Mouse (Mus musculus): ENCODE results near the gene Pigz. TPM values are rescaled to one million over a fixed set of nuclear protein-coding genes. Genes with fewer than 3 reads are reported as not detected.

The Pigz gene
- polyA plus RNA-seq, 1 experiment from 2014 or later = 1.4 TPM

DNA sequence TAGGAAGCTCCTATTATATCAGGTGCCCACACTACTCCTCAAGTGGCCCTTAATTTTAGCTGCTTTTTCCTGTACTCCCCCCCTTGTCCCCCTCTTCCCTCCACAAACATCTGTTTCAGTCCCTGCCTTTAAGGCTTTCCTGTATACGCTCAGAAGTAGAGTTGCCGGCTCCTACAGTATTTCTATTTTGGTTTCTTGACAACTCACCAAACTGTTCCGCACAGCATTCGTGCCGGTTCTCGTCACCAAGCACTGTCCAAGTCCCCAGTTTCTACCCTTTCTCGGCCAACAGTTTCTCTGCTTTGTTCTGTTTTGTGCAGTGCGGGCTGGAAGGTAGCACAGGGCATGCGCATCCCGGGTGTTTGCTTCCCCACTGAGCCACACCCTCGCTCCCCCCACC, 24.7 kb upstream of the Pigz start:
- Histone ChIP-seq H3K4me3 (no peak overlapping the region), H3K36me3 (replicated peaks) (no peaks in the 10 kb centered on the region)
- 70% methylated on average over 11 of the region's 11 CpGs for WGBS

DNA sequence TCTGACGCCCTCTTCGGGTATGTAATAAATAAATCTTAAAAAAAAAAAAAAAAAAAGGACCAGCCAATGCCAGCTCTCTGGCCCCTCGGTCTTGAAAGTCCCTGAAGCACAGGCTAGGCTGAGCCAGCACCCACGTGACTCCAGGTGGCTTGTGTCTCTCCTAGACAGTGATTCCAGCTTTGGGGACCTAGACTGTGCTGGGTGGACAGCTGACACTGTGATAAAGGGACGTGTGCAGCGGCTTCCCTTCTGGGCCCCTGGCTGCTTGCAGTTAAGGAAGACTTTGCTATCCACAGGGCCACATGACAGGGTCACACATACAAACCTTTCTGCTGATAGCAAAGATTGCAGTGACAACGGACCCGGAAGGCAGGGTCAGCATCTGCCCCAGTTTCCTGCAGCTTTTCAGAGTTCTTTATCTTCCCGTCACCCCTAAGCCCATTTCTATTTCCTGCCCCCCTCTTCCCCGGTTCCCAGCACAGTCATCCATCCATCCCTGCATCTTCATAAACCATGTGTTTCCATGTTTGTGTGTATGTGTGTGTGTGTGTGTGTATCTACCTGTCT, 23.3 kb upstream of the Pigz start:
- peaks cover 18% of the 10 kb centered on the region for H3K27me3 ChIP-seq (ENCODE audit: poor library complexity, severe bottlenecking)
- H3K4me1 ChIP-seq = peaks cover 15% of the 10 kb centered on the region
- H3K4me3 ChIP-seq = no peak overlapping the region
- no peak overlapping the region for H3K27ac ChIP-seq
- WGBS = 79% methylated on average over 10 of the region's 10 CpGs
- no peak for DNase-seq (ENCODE audit: extremely low spot score, low spot score)
- H3K36me3 ChIP-seq (replicated peaks) = no peaks in the 10 kb centered on the region
- no peaks in the 10 kb centered on the region for H3K9me3 ChIP-seq

More for the DNA sequence above, 24.7 kb upstream of the Pigz start:
- DNase-seq (ENCODE audit: extremely low spot score, low spot score) = no peak
- Histone ChIP-seq H3K4me1 (peaks cover 15% of the 10 kb centered on the region), H3K27ac (no peak overlapping the region), H3K27me3 (ENCODE audit: poor library complexity, severe bottlenecking) (peaks cover 20% of the 10 kb centered on the region), H3K9me3 (no peaks in the 10 kb centered on the region)

DNA sequence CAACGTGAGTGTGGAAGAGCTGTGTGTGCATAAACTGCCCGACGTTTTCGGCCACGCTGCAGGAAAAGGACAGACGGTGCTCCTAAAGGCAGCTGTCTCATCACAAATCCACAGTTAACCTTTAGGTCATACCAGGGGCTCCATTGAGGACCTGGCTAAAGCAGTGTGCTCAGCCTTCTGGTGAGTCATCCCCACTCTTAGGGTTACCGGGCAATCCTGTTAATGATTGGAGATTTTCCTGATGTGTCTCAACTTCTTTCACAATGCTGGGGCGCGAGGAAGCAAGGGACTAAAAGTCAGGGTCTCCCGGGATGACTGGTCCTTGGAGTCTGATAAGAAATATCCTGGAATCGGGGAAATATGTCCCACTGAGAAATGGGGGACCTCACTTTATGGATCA, 15.9 kb upstream of the Pigz start:
- Histone ChIP-seq H3K27ac (no peak overlapping the region), H3K9me3 (no peaks in the 10 kb centered on the region), H3K27me3 (ENCODE audit: poor library complexity, severe bottlenecking) (0 out of 2 replicates have a peak, but pooled peaks cover 3% of the 10 kb centered on the region), H3K36me3 (replicated peaks) (no peaks in the 10 kb centered on the region), H3K4me1 (peaks cover 4% of the 10 kb centered on the region), H3K4me3 (no peak overlapping the region)
- DNase-seq (ENCODE audit: extremely low spot score, low spot score) = no peak
- WGBS = 87% methylated on average over 11 of the region's 11 CpGs

DNA sequence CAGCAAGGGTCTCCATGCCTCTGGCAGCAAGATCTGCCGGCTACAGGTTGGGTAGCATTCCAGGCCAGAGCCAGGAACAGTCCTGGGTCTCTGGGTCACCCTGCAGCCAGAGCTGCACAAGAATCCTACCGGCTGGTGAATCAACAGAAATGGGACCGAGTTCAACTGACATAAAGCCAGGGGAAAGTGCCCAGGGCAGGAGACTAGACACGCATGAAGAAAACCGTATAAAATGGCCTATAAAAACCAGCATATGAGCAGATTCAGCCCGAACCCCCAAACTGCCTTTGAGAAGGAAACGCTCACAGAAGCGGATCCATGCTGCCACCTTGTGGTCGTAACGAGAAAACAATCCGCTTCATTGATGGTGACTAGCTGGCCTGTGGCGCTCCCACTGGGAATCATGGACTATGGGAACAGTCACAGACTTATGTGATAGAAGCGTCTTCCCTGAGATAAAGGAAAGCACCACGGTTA, 15.4 kb upstream of the Pigz start:
- peak overlapping the region; percentile 24 for H3K4me3 ChIP-seq
- peak; percentile 80 for DNase-seq (ENCODE audit: extremely low spot score, low spot score)
- 0 out of 2 replicates have a peak overlapping the region, but pooled peaks have one; percentile 52 for H3K27ac ChIP-seq
- no peaks in the 10 kb centered on the region for H3K36me3 ChIP-seq (replicated peaks)
- H3K27me3 ChIP-seq (ENCODE audit: poor library complexity, severe bottlenecking) = 0 out of 2 replicates have a peak, but pooled peaks cover 3% of the 10 kb centered on the region
- H3K9me3 ChIP-seq = no peaks in the 10 kb centered on the region
- peaks cover 4% of the 10 kb centered on the region for H3K4me1 ChIP-seq
- WGBS = 6% methylated on average over 14 of the region's 14 CpGs

DNA sequence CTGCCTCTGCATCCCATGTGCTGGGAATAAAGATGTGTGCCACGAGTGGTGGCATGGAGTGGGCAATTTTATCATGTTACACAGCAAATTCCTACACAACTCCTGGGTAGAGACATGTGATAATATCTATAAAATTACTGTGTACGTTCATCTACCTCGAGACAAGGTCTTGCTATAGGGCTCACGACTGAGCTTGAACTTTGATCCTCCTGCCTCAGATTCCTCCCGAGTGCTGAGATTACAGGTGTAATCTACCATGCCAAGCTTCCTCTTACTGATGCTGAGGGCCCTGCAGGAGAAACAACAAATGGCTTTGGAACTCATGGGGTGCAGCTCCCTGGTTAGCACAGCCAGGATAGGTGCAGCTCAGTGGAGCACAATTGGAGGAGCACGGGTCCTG, 9.3 kb upstream of the Pigz start:
- 88% methylated on average over 6 of the region's 6 CpGs for WGBS

DNA sequence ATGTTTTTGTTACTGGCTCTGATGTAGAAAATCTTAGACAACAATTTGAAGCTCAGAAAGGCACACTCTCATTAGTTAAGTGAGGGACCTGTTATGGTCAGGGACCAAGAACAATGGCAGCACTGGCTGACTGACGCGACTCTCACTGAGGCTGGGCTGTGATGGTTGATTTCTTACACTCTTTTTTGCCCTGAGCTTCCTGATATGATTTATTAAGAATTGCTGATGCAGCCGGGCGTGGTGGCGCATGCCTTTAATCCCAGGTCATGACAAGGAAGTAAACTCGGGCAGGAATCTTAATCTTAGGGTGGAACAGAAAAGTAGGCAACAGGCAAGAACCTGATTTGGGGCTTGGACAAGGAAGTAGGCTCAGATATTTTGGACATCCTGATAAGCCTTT, 7.6 kb upstream of the Pigz start:
- DNase-seq (ENCODE audit: extremely low spot score, low spot score) = no peak
- Histone ChIP-seq H3K4me3 (no peak overlapping the region), H3K27me3 (ENCODE audit: poor library complexity, severe bottlenecking) (peaks cover 15% of the 10 kb centered on the region), H3K27ac (no peak overlapping the region), H3K4me1 (peaks cover 9% of the 10 kb centered on the region), H3K9me3 (no peaks in the 10 kb centered on the region), H3K36me3 (replicated peaks) (no peaks in the 10 kb centered on the region)
- WGBS = 82% methylated on average over 6 of the region's 6 CpGs

More for the DNA sequence above, 9.3 kb upstream of the Pigz start:
- H3K9me3 ChIP-seq = no peaks in the 10 kb centered on the region
- no peak for DNase-seq (ENCODE audit: extremely low spot score, low spot score)
- H3K4me3 ChIP-seq = no peak overlapping the region
- no peak overlapping the region for H3K27ac ChIP-seq
- H3K4me1 ChIP-seq = peaks cover 8% of the 10 kb centered on the region; the same call in 1 of the 2 replicates
- no peaks in the 10 kb centered on the region for H3K36me3 ChIP-seq (replicated peaks)
- no peaks in the 10 kb centered on the region for H3K27me3 ChIP-seq (ENCODE audit: poor library complexity, severe bottlenecking)

DNA sequence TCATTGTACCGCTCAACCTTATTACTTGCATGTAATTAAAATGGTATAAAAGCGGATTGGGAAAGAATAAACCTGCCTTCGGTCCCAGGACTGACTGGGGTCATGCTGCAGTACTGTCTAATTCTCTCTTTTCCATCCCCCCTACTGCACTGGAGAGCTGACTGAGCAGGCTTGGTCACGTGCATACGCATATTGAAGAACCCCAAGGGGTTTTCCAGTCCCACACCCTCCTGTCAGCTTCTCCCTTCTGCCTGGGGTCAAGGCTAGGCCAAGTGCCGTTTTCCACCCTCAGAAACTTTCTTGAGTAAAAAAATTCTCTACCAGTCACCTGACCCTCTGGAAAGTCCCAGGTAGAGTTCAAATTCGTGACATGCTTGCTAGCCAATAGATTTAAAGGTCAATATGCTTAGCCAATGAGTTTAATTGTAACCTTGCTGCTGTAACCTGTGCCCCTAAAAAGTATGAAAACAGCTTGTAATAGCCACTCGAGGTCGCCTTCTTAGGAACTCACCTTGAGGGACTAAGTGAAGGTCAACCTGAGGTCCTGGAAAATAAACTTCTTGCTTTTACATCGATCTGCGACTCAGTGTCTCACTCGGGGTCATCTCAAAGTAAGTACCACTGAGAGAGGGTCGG, 7.0 kb upstream of the Pigz start:
- Histone ChIP-seq H3K9me3 (no peaks in the 10 kb centered on the region), H3K4me1 (peaks cover 15% of the 10 kb centered on the region), H3K36me3 (replicated peaks) (no peaks in the 10 kb centered on the region), H3K27me3 (ENCODE audit: poor library complexity, severe bottlenecking) (peaks cover 21% of the 10 kb centered on the region), H3K27ac (no peak overlapping the region), H3K4me3 (no peak overlapping the region)
- no peak for DNase-seq (ENCODE audit: extremely low spot score, low spot score)
- WGBS = 86% methylated on average over 13 of the region's 13 CpGs

DNA sequence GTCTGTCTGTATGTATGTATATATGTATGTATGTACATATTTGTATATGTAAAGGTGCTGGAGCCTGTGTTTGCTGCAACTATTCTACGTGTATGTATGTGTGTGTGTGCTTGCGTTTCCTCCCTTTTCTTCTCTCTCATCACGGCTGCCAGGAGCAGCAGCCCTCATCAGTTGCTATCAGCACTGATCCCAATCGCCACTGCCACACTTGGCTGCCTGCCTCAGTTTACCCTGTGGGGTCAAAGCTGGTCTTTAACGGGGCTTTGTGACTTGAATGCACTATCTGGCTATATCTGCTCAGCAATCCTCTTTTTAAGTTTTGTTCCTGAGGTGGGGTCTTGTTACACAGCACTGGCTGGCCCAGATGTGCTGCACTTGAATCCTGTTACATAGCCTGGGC, 6.2 kb upstream of the Pigz start:
- H3K27ac ChIP-seq = no peak overlapping the region
- peaks cover 22% of the 10 kb centered on the region for H3K4me1 ChIP-seq
- DNase-seq (ENCODE audit: extremely low spot score, low spot score) = no peak
- no peaks in the 10 kb centered on the region for H3K36me3 ChIP-seq (replicated peaks)
- H3K9me3 ChIP-seq = no peaks in the 10 kb centered on the region
- WGBS = 84% methylated on average over 5 of the region's 5 CpGs
- H3K4me3 ChIP-seq = no peak overlapping the region
- H3K27me3 ChIP-seq (ENCODE audit: poor library complexity, severe bottlenecking) = peaks cover 28% of the 10 kb centered on the region

DNA sequence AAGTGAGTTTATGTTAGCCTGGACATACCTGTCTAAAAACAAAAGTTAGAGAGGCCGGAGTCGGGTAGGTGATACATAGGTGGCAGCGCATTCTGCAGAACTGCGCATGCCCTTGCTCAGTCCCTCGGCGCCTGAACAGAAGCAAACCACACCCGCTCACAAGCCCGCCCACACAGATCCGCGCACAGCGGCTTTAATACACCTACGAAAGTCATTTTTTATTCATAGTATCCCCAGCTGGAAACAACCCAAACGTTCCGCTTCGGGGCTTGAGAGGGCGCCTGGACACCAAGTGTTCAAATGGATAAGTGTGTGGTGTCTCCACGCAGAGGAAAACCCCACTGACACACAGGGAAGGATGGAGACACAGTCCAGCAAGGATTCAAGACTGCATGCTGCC, 2.3 kb upstream of the Pigz start:
- no peak overlapping the region for H3K4me3 ChIP-seq
- peaks cover 66% of the 10 kb centered on the region for H3K27me3 ChIP-seq (ENCODE audit: poor library complexity, severe bottlenecking)
- no peaks in the 10 kb centered on the region for H3K9me3 ChIP-seq
- peaks cover 56% of the 10 kb centered on the region for H3K4me1 ChIP-seq
- H3K27ac ChIP-seq = no peak overlapping the region
- no peak for DNase-seq (ENCODE audit: extremely low spot score, low spot score)
- 54% methylated on average over 17 of the region's 17 CpGs for WGBS
- H3K36me3 ChIP-seq (replicated peaks) = no peaks in the 10 kb centered on the region

DNA sequence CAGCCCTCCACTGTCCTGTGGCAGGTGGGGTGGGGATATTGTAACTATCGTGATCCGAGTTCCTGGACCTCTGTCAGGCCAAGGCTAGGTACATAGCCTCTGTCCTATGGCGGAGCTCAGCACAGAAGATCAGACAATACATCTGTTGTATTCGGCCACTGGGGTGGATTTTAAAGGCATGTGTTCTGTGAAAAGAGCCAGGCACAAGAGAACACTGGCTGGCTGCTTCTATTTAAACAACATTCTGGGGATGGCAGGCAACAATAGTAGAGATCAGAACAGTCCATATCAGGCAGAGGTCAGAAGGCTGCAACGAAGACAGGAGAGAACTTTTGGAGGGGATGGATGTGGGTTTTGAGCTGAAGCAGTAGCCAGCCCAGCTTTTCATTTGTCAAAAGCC, 1.4 kb upstream of the Pigz start:
- Histone ChIP-seq H3K4me3 (no peak overlapping the region), H3K4me1 (peaks cover 56% of the 10 kb centered on the region), H3K36me3 (replicated peaks) (no peaks in the 10 kb centered on the region), H3K27ac (peak overlapping the region; percentile 27; the same call in 1 of the 2 replicates), H3K9me3 (no peaks in the 10 kb centered on the region), H3K27me3 (ENCODE audit: poor library complexity, severe bottlenecking) (peaks cover 76% of the 10 kb centered on the region)
- 34% methylated on average over 5 of the region's 5 CpGs for WGBS
- DNase-seq (ENCODE audit: extremely low spot score, low spot score) = no peak

DNA sequence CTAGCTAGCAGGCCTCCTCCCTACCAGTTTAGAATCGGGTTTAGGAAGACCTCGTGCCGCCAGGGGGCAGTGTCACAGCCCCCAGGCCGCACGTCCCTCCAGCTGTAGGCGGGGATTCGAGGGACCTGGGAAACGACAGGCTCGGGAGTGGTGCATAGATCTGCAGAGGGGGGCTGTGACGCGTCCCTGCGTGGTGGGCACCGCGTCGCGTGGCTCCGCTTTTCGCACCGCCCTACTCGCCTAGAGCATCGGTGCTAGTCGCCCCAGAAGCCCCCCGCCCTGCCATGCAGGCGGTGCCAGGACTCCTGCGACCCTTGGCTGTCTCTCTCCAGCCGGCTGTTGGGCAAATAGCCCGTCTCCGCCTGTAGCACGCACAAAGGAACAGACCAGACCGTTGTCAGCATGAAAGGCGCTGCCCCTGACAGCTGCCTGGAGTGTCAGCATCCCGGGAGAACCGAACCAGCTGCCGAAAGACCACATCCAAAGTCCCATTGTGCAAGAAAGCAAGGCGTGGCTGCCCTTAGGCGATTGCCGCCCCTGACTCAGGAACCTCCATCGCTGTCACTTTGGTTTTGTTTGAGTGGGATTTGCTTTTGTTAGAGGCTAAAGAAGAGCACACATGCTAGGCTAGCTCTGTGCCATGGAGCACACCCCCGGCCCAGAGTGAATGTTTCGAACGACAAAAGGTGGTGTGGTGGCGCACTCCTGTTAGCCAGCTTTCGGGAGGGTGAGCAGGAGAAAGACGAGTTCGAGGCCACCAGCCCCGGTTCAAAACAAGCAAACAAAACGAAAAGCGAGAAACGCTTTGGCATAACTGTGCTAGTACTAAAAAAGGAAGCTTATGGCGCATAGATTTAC, 582 bp upstream of the Pigz start:
- Histone ChIP-seq H3K4me3 (peak overlapping the region; percentile 57), H3K27me3 (ENCODE audit: poor library complexity, severe bottlenecking) (peaks cover 76% of the 10 kb centered on the region), H3K36me3 (replicated peaks) (no peaks in the 10 kb centered on the region), H3K9me3 (no peaks in the 10 kb centered on the region), H3K4me1 (peaks cover 56% of the 10 kb centered on the region), H3K27ac (peak overlapping the region; percentile 84)
- WGBS = under 1% methylated on average over 50 of the region's 50 CpGs
- peak; percentile 90 for DNase-seq (ENCODE audit: extremely low spot score, low spot score)

DNA sequence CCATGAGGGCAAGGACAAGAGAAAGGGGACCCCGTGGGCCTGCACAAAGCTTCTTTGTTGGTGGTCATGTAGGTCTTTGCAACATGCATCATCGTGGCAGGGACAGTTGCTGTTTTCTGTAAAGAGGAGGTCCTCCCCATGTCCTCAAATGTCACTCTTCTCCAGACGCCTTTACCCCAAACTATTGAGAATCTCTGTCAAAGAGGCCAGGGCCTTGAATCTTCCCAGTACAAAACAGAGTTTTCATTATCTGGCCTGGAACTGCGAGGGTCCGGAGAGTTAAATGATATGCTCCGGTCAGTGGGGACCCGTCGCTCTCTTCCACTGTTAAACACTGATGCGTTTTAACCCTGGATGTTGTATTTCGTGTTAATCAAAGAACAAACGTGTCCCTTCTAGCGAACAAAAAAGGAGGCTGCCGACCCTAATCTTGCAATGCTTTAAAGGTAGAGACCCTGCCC, 929 bp downstream of the Pigz start:
- DNase-seq (ENCODE audit: extremely low spot score, low spot score) = no peak
- peak overlapping the region; percentile 57 for H3K4me3 ChIP-seq
- peaks cover 76% of the 10 kb centered on the region for H3K27me3 ChIP-seq (ENCODE audit: poor library complexity, severe bottlenecking)
- 0 out of 2 replicates have a peak overlapping the region, but pooled peaks have one; percentile 84 for H3K27ac ChIP-seq
- no peaks in the 10 kb centered on the region for H3K36me3 ChIP-seq (replicated peaks)
- 13% methylated on average over 13 of the region's 13 CpGs for WGBS
- no peaks in the 10 kb centered on the region for H3K9me3 ChIP-seq
- peaks cover 48% of the 10 kb centered on the region for H3K4me1 ChIP-seq
